Mouse (Mus musculus) c-Kit-positive CD71-positive TER-119-negative erythroid progenitor cells, embryonic 14.5 days (primary cell): ENCODE results near the gene Mrgbp.

Source experiments
- DNase-seq: peaks from one replicate; pipeline ENCODE4 v3.0.0-alpha.2; 2013; ENCODE audit warnings: low read depth

The Mrgbp gene

DNA sequence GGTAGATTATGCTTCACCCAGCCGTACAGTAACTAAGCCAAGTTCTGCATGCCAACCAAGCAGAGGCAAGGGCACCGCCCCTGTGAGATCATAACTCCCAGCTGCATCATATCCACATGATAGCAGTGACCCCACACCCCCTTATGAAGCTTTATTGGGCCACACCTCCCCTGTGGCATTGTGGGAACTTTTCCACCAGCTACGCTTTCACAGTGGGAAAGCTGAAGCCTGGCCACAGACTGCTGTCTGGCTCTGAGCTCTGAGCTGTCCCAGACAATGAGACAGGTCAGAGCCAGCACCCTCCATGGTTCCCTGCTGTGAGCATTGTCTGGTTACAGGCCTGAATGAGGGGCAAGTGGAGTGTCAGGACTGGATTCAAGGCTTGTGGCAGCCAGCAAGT, at the start of gene Mrgbp:
Gene Mrgbp, plus strand, starts transcription at position 303 of the 400 bp plus-strand sequence.
- DNase-seq = no peak

- DNase-seq = no peak
These were observed 49.3 kb upstream of the Mrgbp start for GRCm38 (mm10) chr2:180531671-180532385.

DNA sequence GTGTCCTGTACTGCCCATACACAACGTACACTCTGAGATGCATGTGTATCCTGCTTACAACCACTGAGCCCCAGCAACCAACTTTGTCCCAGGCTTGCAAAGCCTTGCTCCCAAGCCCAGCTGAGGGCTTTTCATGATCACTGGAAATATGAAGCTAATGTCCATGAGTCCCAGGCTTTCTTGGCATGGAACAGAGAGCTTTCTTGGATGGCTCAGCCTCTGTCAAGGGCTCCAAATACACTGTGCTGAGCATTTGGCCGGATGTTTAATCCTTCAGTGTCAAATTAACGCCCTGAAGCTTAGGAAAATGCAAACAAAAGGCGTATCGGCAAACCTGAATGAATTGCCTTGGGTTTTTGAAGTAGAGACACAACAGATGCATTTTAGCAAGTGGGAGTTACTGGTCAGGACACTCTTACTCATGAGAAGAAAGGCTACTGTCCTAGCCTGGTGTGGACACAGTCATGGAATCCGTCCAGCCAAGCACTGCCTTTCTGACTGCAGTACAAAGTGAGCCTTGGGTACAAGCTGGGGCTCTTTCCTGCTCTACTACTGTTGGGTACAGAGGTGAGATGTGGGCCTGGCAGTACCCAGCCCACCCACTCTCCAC, 48.6 kb upstream of the Mrgbp start:
- no peak for DNase-seq

- DNase-seq = no peak
These were observed 47.9 kb upstream of the Mrgbp start for GRCm38 (mm10) chr2:180533237-180533636.

DNA sequence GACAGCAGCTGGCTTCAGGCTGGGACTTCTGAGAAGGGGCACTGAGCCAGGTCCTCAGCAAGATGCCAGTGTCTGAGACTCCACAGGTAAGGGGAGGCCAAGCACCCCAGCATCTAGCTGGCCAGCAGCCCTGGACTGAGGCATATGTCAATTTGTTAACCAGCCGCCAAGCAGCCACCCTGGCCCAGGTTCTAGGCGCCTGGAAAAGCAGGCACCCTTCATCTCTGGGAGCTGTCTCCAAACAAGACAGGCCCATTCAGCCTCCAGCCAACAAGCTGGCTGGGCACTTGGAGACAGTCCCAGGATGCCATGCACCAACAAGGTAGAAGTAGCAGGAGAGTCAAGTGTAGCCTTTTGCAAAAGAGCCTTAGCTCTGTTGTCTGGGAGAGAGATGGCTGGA, 37.4 kb upstream of the Mrgbp start:
- no peak for DNase-seq

GRCm38 (mm10) chr2:180545046-180545445, 36.1 kb upstream of the Mrgbp start:
- DNase-seq = no peak

DNA sequence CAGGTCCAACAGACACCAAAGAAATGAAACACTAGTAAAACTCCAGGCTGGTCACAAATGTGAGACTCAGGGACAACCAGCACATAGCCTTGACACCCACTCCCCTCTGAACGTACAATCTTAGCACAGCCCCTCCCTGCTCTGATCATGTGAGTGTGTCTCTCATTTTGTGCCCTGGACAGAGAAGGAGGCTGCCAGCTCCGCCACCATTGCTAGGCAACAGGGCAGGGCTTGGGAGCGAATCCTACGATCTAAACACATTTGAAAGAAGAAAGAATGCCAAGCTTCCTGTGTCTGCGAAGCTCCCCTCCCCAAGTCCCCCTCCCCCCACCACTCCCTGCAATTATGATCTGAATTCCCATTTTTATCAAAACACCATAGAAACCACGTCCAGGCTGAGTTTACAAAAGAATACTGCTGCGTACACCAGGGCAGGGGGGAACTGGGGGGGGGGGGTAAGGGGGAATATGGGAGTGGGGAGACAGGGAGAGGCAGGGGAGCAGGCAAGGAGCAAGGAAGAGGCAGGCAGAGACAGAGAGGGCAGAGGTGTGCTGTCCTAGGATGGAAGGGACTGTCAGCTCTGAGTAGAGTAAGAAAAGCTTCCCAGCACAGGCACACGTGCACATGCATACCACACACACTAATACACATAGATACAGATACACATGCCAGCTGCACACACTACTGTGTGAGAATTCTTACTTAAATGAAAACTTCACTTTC, 33.6 kb upstream of the Mrgbp start:
- no peak for DNase-seq

GRCm38 (mm10) chr2:180552340-180552739, 28.8 kb upstream of the Mrgbp start:
- no peak for DNase-seq

- no peak for DNase-seq
These were observed 25.9 kb upstream of the Mrgbp start for GRCm38 (mm10) chr2:180555219-180555618.

GRCm38 (mm10) chr2:180556470-180556869, 24.6 kb upstream of the Mrgbp start:
- DNase-seq = no peak

DNA sequence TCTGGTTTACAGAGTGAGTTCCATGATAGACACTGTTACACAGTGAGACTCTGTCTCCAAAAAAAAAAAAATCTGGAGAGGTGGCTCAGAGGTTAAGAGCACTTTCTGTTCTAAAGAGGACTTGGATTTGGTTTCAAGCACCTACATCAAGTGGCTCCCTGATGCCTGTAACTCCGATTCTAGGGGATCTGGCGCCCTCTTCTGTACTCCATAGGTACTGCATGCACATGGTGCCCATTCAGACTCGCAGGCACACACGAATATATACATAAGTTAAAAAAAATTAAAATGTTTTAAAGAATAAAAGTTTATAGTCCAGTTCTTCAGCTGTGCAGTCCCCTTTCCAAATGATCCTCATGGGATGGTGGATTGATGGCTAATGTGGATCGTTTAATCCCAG, 20.9 kb upstream of the Mrgbp start:
- DNase-seq = no peak

DNA sequence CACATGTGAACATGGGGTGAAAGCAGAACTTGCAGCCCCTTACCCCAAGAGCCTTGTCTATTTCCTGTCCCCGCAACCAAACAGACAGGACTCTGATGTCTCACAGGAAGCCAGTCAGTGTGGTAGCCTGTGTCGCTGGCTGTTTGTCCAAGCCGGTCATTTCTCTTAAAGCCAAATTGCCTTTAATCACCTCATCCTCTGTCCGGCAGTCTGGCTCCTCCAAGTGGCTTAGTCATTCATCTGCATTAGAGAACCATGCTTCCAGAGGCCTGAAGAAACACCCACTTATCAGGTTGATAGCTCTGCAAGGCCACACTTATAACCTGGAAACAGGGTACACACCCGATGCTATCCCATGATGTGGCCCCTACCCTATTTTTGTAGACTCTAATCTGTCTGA, 19.0 kb upstream of the Mrgbp start:
- DNase-seq = no peak

- DNase-seq = no peak
These were observed 17.8 kb upstream of the Mrgbp start for GRCm38 (mm10) chr2:180563296-180563695.

GRCm38 (mm10) chr2:180563841-180564240, 17.3 kb upstream of the Mrgbp start:
- no peak for DNase-seq

DNA sequence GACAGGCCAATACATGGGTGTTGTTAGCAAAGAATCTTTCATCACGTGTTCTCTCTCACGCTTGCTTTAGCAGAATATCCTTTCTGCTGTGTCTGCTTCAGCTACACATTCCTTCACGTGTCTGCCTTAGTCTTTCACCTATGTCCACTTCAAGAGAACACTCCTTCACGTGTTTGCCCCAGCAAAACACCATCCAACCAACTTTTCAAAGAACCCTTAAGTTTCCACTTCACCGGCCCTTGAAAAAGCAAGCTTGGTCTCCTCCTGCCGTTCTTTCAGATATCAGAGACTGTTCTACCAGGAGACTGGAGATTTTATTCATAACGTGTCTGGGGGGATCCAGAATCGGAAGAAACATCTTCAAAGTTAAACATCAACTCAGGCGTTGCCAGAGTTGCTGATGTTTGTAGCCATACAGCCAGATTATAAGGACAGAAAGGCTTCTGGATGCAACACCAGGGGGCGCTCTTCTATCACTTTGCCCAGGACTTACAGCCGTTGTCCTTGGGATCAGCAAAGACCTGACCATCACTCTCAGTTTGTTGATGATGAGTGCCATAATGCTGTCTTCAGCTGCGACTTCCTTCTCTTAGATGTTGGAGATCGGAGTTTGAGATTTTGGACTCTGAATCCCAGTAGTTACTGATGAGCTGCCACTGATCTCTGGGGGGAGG, 14.7 kb upstream of the Mrgbp start:
- DNase-seq = no peak

GRCm38 (mm10) chr2:180569028-180569643, 12.0 kb upstream of the Mrgbp start:
- no peak for DNase-seq

DNA sequence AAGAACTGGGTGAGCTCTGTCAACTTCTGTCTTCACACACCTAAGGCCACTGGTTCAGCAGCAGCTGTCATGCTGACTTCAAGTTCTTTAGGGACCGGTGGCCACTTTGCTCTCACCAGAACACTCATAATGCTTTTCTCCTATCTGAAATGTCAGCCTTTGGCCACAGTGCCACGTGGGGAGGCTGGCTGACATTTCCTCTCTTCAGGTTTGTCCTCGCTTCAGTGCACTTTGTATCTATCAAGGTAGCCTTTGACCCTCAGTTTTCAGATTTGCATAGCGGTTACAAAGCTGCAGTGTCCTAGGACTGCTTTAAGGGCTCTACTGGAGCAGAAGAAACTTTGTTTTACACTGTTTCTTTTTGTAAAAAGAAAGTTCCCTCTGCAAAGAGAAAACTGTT, 4.6 kb upstream of the Mrgbp start:
- no peak for DNase-seq

DNA sequence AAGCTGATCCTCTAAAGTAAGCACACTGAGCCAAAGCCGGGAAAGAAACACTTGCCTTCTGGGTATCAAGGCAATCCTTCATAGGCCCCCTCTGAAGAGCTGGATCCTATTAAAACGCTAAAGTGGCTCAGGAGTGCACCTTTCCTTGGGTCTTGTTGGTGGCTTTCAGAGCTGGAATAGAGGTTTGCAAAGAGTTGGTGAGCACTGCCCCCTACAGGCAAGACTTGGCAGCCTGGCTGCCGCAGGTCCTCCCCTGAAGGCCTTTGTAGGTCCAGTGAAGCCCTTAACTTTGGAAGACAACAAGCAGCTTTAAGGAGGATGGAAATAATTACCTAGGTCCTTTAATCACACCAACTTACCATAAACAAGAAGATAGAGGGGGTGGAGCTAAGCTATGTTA, 2.4 kb upstream of the Mrgbp start:
- no peak for DNase-seq

DNA sequence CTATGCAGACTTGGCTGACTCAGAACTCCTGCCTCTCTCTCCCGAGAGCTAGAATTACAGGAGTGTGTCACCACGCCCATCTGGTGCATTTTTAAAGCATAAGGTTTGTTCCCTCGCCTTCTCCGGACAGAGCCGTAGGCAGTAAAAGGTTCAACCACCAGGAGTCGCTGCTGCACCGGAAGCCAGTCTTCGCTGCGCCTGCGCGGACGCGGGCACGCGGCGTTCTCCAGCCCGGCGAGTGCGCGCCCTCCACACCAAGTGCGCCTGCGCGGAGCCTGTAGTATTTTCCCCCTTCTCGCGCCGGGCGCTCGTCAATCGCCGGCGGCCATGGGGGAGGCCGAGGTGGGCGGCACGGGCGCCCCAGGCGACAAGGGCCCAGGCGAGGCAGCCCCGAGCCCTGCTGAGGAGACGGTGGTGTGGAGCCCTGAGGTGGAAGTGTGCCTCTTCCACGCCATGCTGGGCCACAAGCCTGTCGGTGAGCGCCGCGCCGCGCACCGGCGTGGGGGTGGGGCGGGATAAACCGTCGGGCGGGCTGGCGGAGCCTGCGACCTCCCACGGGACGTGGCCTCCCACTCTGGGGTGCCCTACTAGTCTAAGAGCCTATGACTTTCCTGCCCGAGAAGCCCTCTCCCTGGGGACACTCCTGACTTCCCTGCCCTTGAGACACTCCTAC, 1.5 kb downstream of the Mrgbp start:
- DNase-seq = peak; percentile 87

DNA sequence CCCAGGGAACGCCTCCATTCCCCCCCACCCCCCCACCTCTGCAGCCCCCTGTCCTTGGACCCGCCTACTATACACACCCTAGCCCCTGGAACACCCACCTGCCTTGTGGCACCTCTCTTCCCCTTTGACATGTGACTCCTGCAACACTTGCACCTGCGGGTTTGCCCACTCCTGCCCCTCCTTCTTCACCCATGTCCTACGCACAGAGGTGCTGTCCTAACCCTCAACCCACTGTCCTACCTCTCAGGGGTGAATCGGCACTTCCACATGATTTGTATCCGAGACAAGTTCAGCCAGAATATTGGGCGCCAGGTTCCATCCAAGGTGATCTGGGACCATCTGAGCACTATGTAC, 2.0 kb downstream of the Mrgbp start:
- DNase-seq = no peak

- no peak for DNase-seq
These were observed 7.6 kb downstream of the Mrgbp start for GRCm38 (mm10) chr2:180588736-180589122.
